Mouse (Mus musculus) limb, embryonic 12.5 days (tissue): ENCODE measurements around the gene Mllt3. TPM values are rescaled to one million over a fixed set of nuclear protein-coding genes. Genes with fewer than 3 reads are reported as not detected.

Experiments
- ATAC-seq: fragments of 200-750 bp; cut with Nextera tagmentation; 2 replicates; pipeline ENCODE4 v1.8.0; 2017; ENCODE audit warnings: low read depth, moderate TSS enrichment; ENCODE audit not compliant: insufficient number of reproducible peaks, insufficient read depth, low FRiP score, low TSS enrichment
- H3K27ac ChIP-seq: fragments of 300-500 bp; sonication (generic); 2 replicates; pipeline ENCODE4 v1.5.1; 2016; ENCODE audit warnings: mild to moderate bottlenecking, moderate library complexity
- H3K27me3 ChIP-seq: fragments of 300-500 bp; sonication (generic); 2 replicates; pipeline ENCODE4 v1.6.1; 2016; ENCODE audit warnings: mild to moderate bottlenecking, moderate library complexity
- H3K36me3 ChIP-seq: fragments of 300-500 bp; sonication (generic); 2 replicates; pipeline ENCODE4 v1.6.1; 2016; ENCODE audit warnings: mild to moderate bottlenecking, moderate library complexity
- H3K4me1 ChIP-seq: fragments of 300-500 bp; sonication (generic); replicated peaks from 2 replicates; pipeline ENCODE4 v1.6.1; 2016
- H3K4me2 ChIP-seq: fragments of 300-500 bp; sonication (generic); 2 replicates; pipeline ENCODE4 v1.6.1; 2016; ENCODE audit warnings: mild to moderate bottlenecking, moderate library complexity
- H3K4me3 ChIP-seq: fragments of 300-500 bp; sonication (generic); replicated peaks from 2 replicates; pipeline ENCODE4 v1.5.1; 2016; ENCODE audit warnings: mild to moderate bottlenecking
- H3K9ac ChIP-seq: fragments of 300-500 bp; sonication (generic); replicated peaks from 2 replicates; pipeline ENCODE4 v1.6.1; 2016; ENCODE audit warnings: mild to moderate bottlenecking, moderate library complexity
- H3K9me3 ChIP-seq: fragments of 300-500 bp; sonication (generic); 2 replicates; pipeline ENCODE4 v1.6.1; 2016; ENCODE audit warnings: mild to moderate bottlenecking, moderate library complexity
- WGBS: fragments of 180-500 bp; shearing (Covaris S2); methylation state at CpG from one replicate; pipeline ENCODE4 v1.1.7; 2016; 5-methylcytosine and 5-hydroxymethylcytosine counted together
- polyA plus RNA-seq: library from polyadenylated mRNA; unstranded; fragments of >200 nt; fragmentation: Nextera tagmentation; extraction: Ambion mirVana; gene quantifications from 2 replicates; pipeline ENCODE4 v1.2.1, GENCODE M21; 2016

The Mllt3 gene
- polyA plus RNA-seq, 1 experiment from 2014 or later = 63.8 TPM

- Histone ChIP-seq H3K27me3 (no peaks in the 10 kb centered on the region), H3K4me1 (peaks cover 39% of the 10 kb centered on the region), H3K27ac (no peak overlapping the region), H3K36me3 (peaks cover 15% of the 10 kb centered on the region; the same call in 1 of the 2 replicates), H3K4me3 (no peak overlapping the region), H3K9me3 (no peaks in the 10 kb centered on the region), H3K9ac (no peak overlapping the region), H3K4me2 (peak overlapping the region; percentile 38)
- WGBS = 48% methylated on average over 4 of the region's 4 CpGs
- ATAC-seq = no peak
Observed at GRCm38 (mm10) chr4:88011870-88012572, 21.1 kb downstream of the Mllt3 start.

- Histone ChIP-seq H3K27me3 (no peaks in the 10 kb centered on the region), H3K4me3 (no peak overlapping the region), H3K36me3 (peaks cover 15% of the 10 kb centered on the region; the same call in 1 of the 2 replicates), H3K4me1 (peaks cover 31% of the 10 kb centered on the region), H3K9me3 (no peaks in the 10 kb centered on the region), H3K9ac (no peak overlapping the region), H3K4me2 (no peak overlapping the region), H3K27ac (no peak overlapping the region)
- no peak for ATAC-seq
- WGBS = 78% methylated on average over 5 of the region's 5 CpGs
Observed at GRCm38 (mm10) chr4:88010441-88010840, 22.7 kb downstream of the Mllt3 start.

GRCm38 (mm10) chr4:88005801-88006200 lies 27.4 kb downstream of the Mllt3 start:
- H3K36me3 ChIP-seq = peaks cover 23% of the 10 kb centered on the region; the same call in 1 of the 2 replicates
- H3K4me2 ChIP-seq = no peak overlapping the region
- no peaks in the 10 kb centered on the region for H3K9me3 ChIP-seq
- no peak overlapping the region for H3K4me3 ChIP-seq
- no peaks in the 10 kb centered on the region for H3K27me3 ChIP-seq
- no peak for ATAC-seq
- H3K27ac ChIP-seq = no peak overlapping the region
- peaks cover 5% of the 10 kb centered on the region; the same call in 1 of the 2 replicates for H3K4me1 ChIP-seq
- WGBS = 93% methylated on average over 3 of the region's 3 CpGs
- H3K9ac ChIP-seq = no peak overlapping the region

- Histone ChIP-seq H3K4me1 (peaks cover 5% of the 10 kb centered on the region; the same call in 1 of the 2 replicates), H3K4me2 (no peak overlapping the region), H3K9me3 (no peaks in the 10 kb centered on the region), H3K4me3 (no peak overlapping the region), H3K36me3 (peaks cover 16% of the 10 kb centered on the region; the same call in 1 of the 2 replicates), H3K27ac (no peak overlapping the region), H3K27me3 (no peaks in the 10 kb centered on the region), H3K9ac (no peak overlapping the region)
- ATAC-seq = no peak
- 80% methylated on average over 9 of the region's 9 CpGs for WGBS
Observed at GRCm38 (mm10) chr4:88003159-88003948, 29.8 kb downstream of the Mllt3 start.

GRCm38 (mm10) chr4:87991710-87992109 lies 41.5 kb downstream of the Mllt3 start:
- H3K9ac ChIP-seq = no peak overlapping the region
- WGBS = 70% methylated on average over 5 of the region's 5 CpGs
- H3K4me2 ChIP-seq = no peak overlapping the region
- no peaks in the 10 kb centered on the region for H3K4me1 ChIP-seq
- no peaks in the 10 kb centered on the region for H3K27me3 ChIP-seq
- H3K36me3 ChIP-seq = peaks cover 9% of the 10 kb centered on the region; the same call in 1 of the 2 replicates
- no peak overlapping the region for H3K4me3 ChIP-seq
- H3K27ac ChIP-seq = no peak overlapping the region
- ATAC-seq = no peak
- no peaks in the 10 kb centered on the region for H3K9me3 ChIP-seq

- Histone ChIP-seq H3K4me3 (no peak overlapping the region), H3K27me3 (no peaks in the 10 kb centered on the region), H3K27ac (no peak overlapping the region), H3K4me2 (no peak overlapping the region), H3K9ac (no peak overlapping the region), H3K36me3 (peaks cover 8% of the 10 kb centered on the region; the same call in 1 of the 2 replicates), H3K4me1 (no peaks in the 10 kb centered on the region), H3K9me3 (no peaks in the 10 kb centered on the region)
- no peak for ATAC-seq
- 52% methylated on average over 5 of the region's 5 CpGs for WGBS
Observed at GRCm38 (mm10) chr4:87990940-87991339, 42.2 kb downstream of the Mllt3 start.

GRCm38 (mm10) chr4:87985281-87985680 lies 47.9 kb downstream of the Mllt3 start:
- Histone ChIP-seq H3K27ac (no peak overlapping the region), H3K4me3 (no peak overlapping the region), H3K27me3 (no peaks in the 10 kb centered on the region), H3K36me3 (no peaks in the 10 kb centered on the region), H3K9me3 (no peaks in the 10 kb centered on the region), H3K4me1 (peaks cover 30% of the 10 kb centered on the region), H3K4me2 (no peak overlapping the region), H3K9ac (no peak overlapping the region)
- 56% methylated on average over 4 of the region's 4 CpGs for WGBS
- ATAC-seq = no peak

- no peak for ATAC-seq
- H3K4me1 ChIP-seq = peaks cover 30% of the 10 kb centered on the region
- no peak overlapping the region for H3K27ac ChIP-seq
Observed at GRCm38 (mm10) chr4:87984589-87984988, 48.6 kb downstream of the Mllt3 start.

GRCm38 (mm10) chr4:87984091-87984490 lies 49.1 kb downstream of the Mllt3 start:
- WGBS = 59% methylated on average over 5 of the region's 5 CpGs
- Histone ChIP-seq H3K36me3 (no peaks in the 10 kb centered on the region), H3K9ac (no peak overlapping the region), H3K27ac (no peak overlapping the region), H3K27me3 (no peaks in the 10 kb centered on the region), H3K4me3 (no peak overlapping the region), H3K4me2 (no peak overlapping the region), H3K4me1 (peaks cover 30% of the 10 kb centered on the region), H3K9me3 (no peaks in the 10 kb centered on the region)
- no peak for ATAC-seq

More at GRCm38 (mm10) chr4:87984589-87984988, 48.6 kb downstream of the Mllt3 start:
- Histone ChIP-seq H3K36me3 (no peaks in the 10 kb centered on the region), H3K9me3 (no peaks in the 10 kb centered on the region), H3K9ac (no peak overlapping the region), H3K4me3 (no peak overlapping the region), H3K4me2 (no peak overlapping the region), H3K27me3 (no peaks in the 10 kb centered on the region)
- WGBS = 35% methylated on average over 3 of the region's 3 CpGs

- Histone ChIP-seq H3K27me3 (no peaks in the 10 kb centered on the region), H3K4me3 (no peak overlapping the region), H3K9me3 (no peaks in the 10 kb centered on the region), H3K36me3 (no peaks in the 10 kb centered on the region), H3K9ac (no peak overlapping the region), H3K27ac (no peak overlapping the region), H3K4me1 (peaks cover 38% of the 10 kb centered on the region), H3K4me2 (no peak overlapping the region)
- ATAC-seq = no peak
- 64% methylated on average over 5 of the region's 5 CpGs for WGBS
Observed at GRCm38 (mm10) chr4:87982578-87982977, 50.6 kb downstream of the Mllt3 start.

- H3K36me3 ChIP-seq = no peaks in the 10 kb centered on the region
- H3K4me3 ChIP-seq = no peak overlapping the region
- H3K9ac ChIP-seq = no peak overlapping the region
- peaks cover 22% of the 10 kb centered on the region for H3K4me1 ChIP-seq
- no peaks in the 10 kb centered on the region for H3K27me3 ChIP-seq
- H3K4me2 ChIP-seq = no peak overlapping the region
- H3K9me3 ChIP-seq = no peaks in the 10 kb centered on the region
- no peak for ATAC-seq
- no peak overlapping the region for H3K27ac ChIP-seq
- 41% methylated on average over 11 of the region's 11 CpGs for WGBS
Observed at GRCm38 (mm10) chr4:87977820-87978448, 55.2 kb downstream of the Mllt3 start.
